Mouse (Mus musculus) olfactory bulb, adult 2 months (tissue): ENCODE data around the gene S100a2. TPM values are rescaled to one million over a fixed set of nuclear protein-coding genes. Genes with fewer than 3 reads are reported as not detected.

Source experiments
- H3K27ac ChIP-seq: fragments of 200-500 bp; 2 replicates; pipeline ENCODE4 v1.5.1; 2012; ENCODE audit warnings: low read depth, low read length; ENCODE audit not compliant: insufficient read depth
- H3K4me1 ChIP-seq: fragments of 200-500 bp; 2 replicates; pipeline ENCODE4 v1.6.1; 2012; ENCODE audit warnings: low read length; ENCODE audit not compliant: control insufficient read depth, insufficient read depth
- H3K4me3 ChIP-seq: fragments of 200-500 bp; 2 replicates; pipeline ENCODE4 v1.5.1; 2012; ENCODE audit warnings: mild to moderate bottlenecking, low read depth, low read length, moderate library complexity; ENCODE audit not compliant: insufficient read depth
- CTCF ChIP-seq: fragments of 200-500 bp; IDR thresholded peaks from 2 replicates; pipeline ENCODE4 v1.5.1; 2012; ENCODE audit warnings: low read depth, mild to moderate bottlenecking, low read length, moderate library complexity; ENCODE audit not compliant: insufficient read depth
- POLR2A ChIP-seq: fragments of 200-500 bp; IDR thresholded peaks from 2 replicates; pipeline ENCODE4 v1.6.1; 2012; ENCODE audit warnings: mild to moderate bottlenecking, low read depth, low read length, moderate library complexity; ENCODE audit not compliant: insufficient read depth
- WGBS: fragments of 180-500 bp; shearing (Covaris S2); methylation state at CpG from one replicate; pipeline ENCODE4 v1.1.7; 2018; 5-methylcytosine and 5-hydroxymethylcytosine counted together
- polyA plus RNA-seq: library from polyadenylated mRNA; stranded (reverse); fragments of >200 nt; gene quantifications from 2 replicates; pipeline ENCODE4 v1.2.4, GENCODE M21; 2012; ENCODE audit warnings: low replicate concordance; ENCODE audit not compliant: missing spikeins, insufficient read depth, insufficient read length

The S100a2 gene
- polyA plus RNA-seq, 1 experiment = not detected

- WGBS = 68% methylated on average over 8 of the region's 8 CpGs
- H3K4me3 ChIP-seq = no peak overlapping the region
- H3K27ac ChIP-seq = no peak overlapping the region
- TF ChIP-seq POLR2A (no peak), CTCF (no peak)
- H3K4me1 ChIP-seq = peaks cover 35% of the 10 kb centered on the region
These were observed 10.6 kb downstream of the S100a2 start for GRCm38 (mm10) chr3:90600458-90601195.

- TF ChIP-seq CTCF (no peak), POLR2A (no peak)
- Histone ChIP-seq H3K27ac (no peak within 1 kb of the TSS), H3K4me3 (no peak within 1 kb of the TSS), H3K4me1 (peaks cover 38% of the 10 kb centered on the region)
- 92% methylated on average over 11 of the region's 11 CpGs for WGBS
These were observed 11.6 kb downstream of the S100a2 start, which contains the start of gene Gm42674 for GRCm38 (mm10) chr3:90601486-90602110. Gm42674 (plus strand) TSS chr3:90601904.

- 41% methylated on average over 3 of the region's 3 CpGs for WGBS
- Histone ChIP-seq H3K27ac (peak within 1 kb of the TSS; percentile 27; the same call in 1 of the 2 replicates), H3K4me3 (no peak within 1 kb of the TSS), H3K4me1 (peaks cover 38% of the 10 kb centered on the region)
- TF ChIP-seq POLR2A = no peak
These were observed 13.6 kb downstream of the S100a2 start, which contains the start of gene S100a4 for GRCm38 (mm10) chr3:90603623-90604022. S100a4 (plus strand) TSS chr3:90603771.

- 6% methylated on average over 4 of the region's 4 CpGs for WGBS
- peaks cover 36% of the 10 kb centered on the region for H3K4me1 ChIP-seq
- no peak overlapping the region for H3K4me3 ChIP-seq
- H3K27ac ChIP-seq = peak overlapping the region; percentile 27; the same call in 1 of the 2 replicates
- TF ChIP-seq POLR2A (no peak), CTCF (no peak)
These were observed 14.4 kb downstream of the S100a2 start for GRCm38 (mm10) chr3:90604416-90604815.

- H3K4me3 ChIP-seq = no peak overlapping the region
- WGBS = 77% methylated on average over 3 of the region's 3 CpGs
- TF ChIP-seq CTCF = no peak
- no peak for TF ChIP-seq POLR2A
- no peak overlapping the region for H3K27ac ChIP-seq
- H3K4me1 ChIP-seq = peaks cover 32% of the 10 kb centered on the region
These were observed 15.0 kb downstream of the S100a2 start for GRCm38 (mm10) chr3:90605049-90605448.

GRCm38 (mm10) chr3:90605736-90606135 lies 15.7 kb downstream of the S100a2 start:
- Histone ChIP-seq H3K4me1 (peaks cover 25% of the 10 kb centered on the region), H3K4me3 (no peak overlapping the region), H3K27ac (no peak overlapping the region)
- TF ChIP-seq CTCF (no peak), POLR2A (no peak)
- WGBS = 90% methylated on average over 2 of the region's 2 CpGs

- no peak overlapping the region for H3K27ac ChIP-seq
- H3K4me3 ChIP-seq = no peak overlapping the region
- peaks cover 23% of the 10 kb centered on the region for H3K4me1 ChIP-seq
- WGBS = 88% methylated on average over 6 of the region's 6 CpGs
- TF ChIP-seq POLR2A (no peak), CTCF (no peak)
These were observed 16.1 kb downstream of the S100a2 start for GRCm38 (mm10) chr3:90606185-90606584.

- TF ChIP-seq POLR2A (no peak), CTCF (no peak)
- H3K27ac ChIP-seq = no peak overlapping the region
- 89% methylated on average over 3 of the region's 3 CpGs for WGBS
- peaks cover 19% of the 10 kb centered on the region for H3K4me1 ChIP-seq
- no peak overlapping the region for H3K4me3 ChIP-seq
These were observed 17.3 kb downstream of the S100a2 start for GRCm38 (mm10) chr3:90607361-90607760.

GRCm38 (mm10) chr3:90608223-90608622 lies 18.2 kb downstream of the S100a2 start, which contains the start of gene S100a5:
S100a5 (plus strand) TSS chr3:90608523.
- 85% methylated on average over 3 of the region's 3 CpGs for WGBS
- Histone ChIP-seq H3K27ac (no peak within 1 kb of the TSS), H3K4me1 (peaks cover 25% of the 10 kb centered on the region), H3K4me3 (no peak within 1 kb of the TSS)
- no peak for TF ChIP-seq CTCF
- TF ChIP-seq POLR2A = no peak

GRCm38 (mm10) chr3:90609102-90609501 lies 19.1 kb downstream of the S100a2 start:
- TF ChIP-seq CTCF (no peak), POLR2A (no peak)
- Histone ChIP-seq H3K4me3 (no peak overlapping the region), H3K27ac (no peak overlapping the region), H3K4me1 (peaks cover 26% of the 10 kb centered on the region)
